Mouse (Mus musculus): Measurements from ENCODE around the gene Fbxl2. TPM values are rescaled to one million over a fixed set of nuclear protein-coding genes. Genes with fewer than 3 reads are reported as not detected.

The Fbxl2 gene
- total RNA-seq, 1 experiment = 4.4 TPM

- no peaks in the 10 kb centered on the region for H3K36me3 ChIP-seq (ENCODE audit: control insufficient read depth, insufficient read depth, low read length, poor library complexity, severe bottlenecking)
- DNase-seq (ENCODE audit: low read depth, low spot score) = no peak
- H3K9me3 ChIP-seq (ENCODE audit: control insufficient read depth, insufficient read depth, low read depth, low read length) = no peaks in the 10 kb centered on the region
- peak overlapping the region; percentile 93 for H3K9ac ChIP-seq (ENCODE audit: insufficient read depth, low read depth, low read length, poor library complexity, severe bottlenecking)
- peak overlapping the region; percentile 95 to 96 for H3K4me3 ChIP-seq (ENCODE audit: insufficient read depth in 1 of 2, low read depth in 1 of 2, low read length in 2 of 2, poor library complexity in 1 of 2, severe bottlenecking in 1 of 2)
- in situ Hi-C loops (cut with MboI; ENCODE audit: low sequenced_read_pairs in 2 of 2, unreplicated experiment in 2 of 2) = no loop called here
- TF ChIP-seq ZNF384 (IDR thresholded peaks at IDR 0.05; ENCODE audit: low read depth, low read length) (no peak), MAFK (IDR thresholded peaks at IDR 0.05; ENCODE audit: insufficient read depth, low read depth, low read length) (no peak), ZC3H11A (IDR thresholded peaks at IDR 0.05; ENCODE audit: borderline replicate concordance, low read depth, low read length) (no peak), HCFC1 (IDR thresholded peaks at IDR 0.05; ENCODE audit: borderline replicate concordance, insufficient read depth, low read length) (no peak), CHD2 (IDR thresholded peaks at IDR 0.05; ENCODE audit: low read depth, low read length) (no peak)
- H3K27ac ChIP-seq (ENCODE audit: insufficient read depth, low read depth, low read length, poor library complexity, severe bottlenecking) = no peak overlapping the region; the same call in 1 of the 2 replicates
- H3K4me1 ChIP-seq (ENCODE audit: control insufficient read depth in 2 of 2, insufficient read depth in 2 of 2, low read length in 2 of 2, poor library complexity in 1 of 2) = peaks cover 2 to 4% of the 10 kb centered on the region in 2 experiments; a peak in 2 of 4 replicates
Measured at GRCm38 (mm10) chr9:113932501-113932900, 113.5 kb downstream of the Fbxl2 start.

- peak overlapping the region; percentile 95 to 96 for H3K4me3 ChIP-seq (ENCODE audit: insufficient read depth in 1 of 2, low read depth in 1 of 2, low read length in 2 of 2, poor library complexity in 1 of 2, severe bottlenecking in 1 of 2)
- TF ChIP-seq CHD2 (IDR thresholded peaks at IDR 0.05; ENCODE audit: low read depth, low read length) = no peak
- TF ChIP-seq HCFC1 (IDR thresholded peaks at IDR 0.05; ENCODE audit: borderline replicate concordance, insufficient read depth, low read length) = no peak
- no peak for TF ChIP-seq ZNF384 (IDR thresholded peaks at IDR 0.05; ENCODE audit: low read depth, low read length)
- no peak for TF ChIP-seq MAFK (IDR thresholded peaks at IDR 0.05; ENCODE audit: insufficient read depth, low read depth, low read length)
- TF ChIP-seq ZC3H11A (IDR thresholded peaks at IDR 0.05; ENCODE audit: borderline replicate concordance, low read depth, low read length) = no peak
- no peak for DNase-seq (ENCODE audit: low read depth, low spot score)
Measured at GRCm38 (mm10) chr9:113932100-113932470, 113.9 kb downstream of the Fbxl2 start.

GRCm38 (mm10) chr9:113931375-113932099, 114.5 kb downstream of the Fbxl2 start:
- peak overlapping the region; percentile 62 for H3K27ac ChIP-seq (ENCODE audit: insufficient read depth, low read depth, low read length, poor library complexity, severe bottlenecking)
- H3K9ac ChIP-seq (ENCODE audit: insufficient read depth, low read depth, low read length, poor library complexity, severe bottlenecking) = peak overlapping the region; percentile 93
- peak overlapping the region; percentile 95 to 96 for H3K4me3 ChIP-seq (ENCODE audit: insufficient read depth in 1 of 2, low read depth in 1 of 2, low read length in 2 of 2, poor library complexity in 1 of 2, severe bottlenecking in 1 of 2)
- H3K36me3 ChIP-seq (ENCODE audit: control insufficient read depth, insufficient read depth, low read length, poor library complexity, severe bottlenecking) = no peaks in the 10 kb centered on the region
- peaks cover 2 to 3% of the 10 kb centered on the region in 2 experiments; a peak in 2 of 4 replicates for H3K4me1 ChIP-seq (ENCODE audit: control insufficient read depth in 2 of 2, insufficient read depth in 2 of 2, low read length in 2 of 2, poor library complexity in 1 of 2)
- in situ Hi-C loops (cut with MboI; ENCODE audit: low sequenced_read_pairs in 2 of 2, unreplicated experiment in 2 of 2) = no loop called here
- DNase-seq (ENCODE audit: low read depth, low spot score) = no peak
- TF ChIP-seq CHD2 (IDR thresholded peaks at IDR 0.05; ENCODE audit: low read depth, low read length) = no peak
- TF ChIP-seq MAFK (IDR thresholded peaks at IDR 0.05; ENCODE audit: insufficient read depth, low read depth, low read length) = no peak
- H3K9me3 ChIP-seq (ENCODE audit: control insufficient read depth, insufficient read depth, low read depth, low read length) = no peaks in the 10 kb centered on the region

More at GRCm38 (mm10) chr9:113932100-113932470, 113.9 kb downstream of the Fbxl2 start:
- H3K9me3 ChIP-seq (ENCODE audit: control insufficient read depth, insufficient read depth, low read depth, low read length) = no peaks in the 10 kb centered on the region
- in situ Hi-C loops (cut with MboI; ENCODE audit: low sequenced_read_pairs in 2 of 2, unreplicated experiment in 2 of 2) = no loop called here
- H3K4me1 ChIP-seq (ENCODE audit: control insufficient read depth in 2 of 2, insufficient read depth in 2 of 2, low read length in 2 of 2, poor library complexity in 1 of 2) = peaks cover 2 to 4% of the 10 kb centered on the region in 2 experiments; a peak in 2 of 4 replicates
- no peaks in the 10 kb centered on the region for H3K36me3 ChIP-seq (ENCODE audit: control insufficient read depth, insufficient read depth, low read length, poor library complexity, severe bottlenecking)
- H3K27ac ChIP-seq (ENCODE audit: insufficient read depth, low read depth, low read length, poor library complexity, severe bottlenecking) = no peak overlapping the region; the same call in 1 of the 2 replicates
- peak overlapping the region; percentile 93 for H3K9ac ChIP-seq (ENCODE audit: insufficient read depth, low read depth, low read length, poor library complexity, severe bottlenecking)

- Histone ChIP-seq H3K36me3 (ENCODE audit: control insufficient read depth, insufficient read depth, low read length, poor library complexity, severe bottlenecking) (no peaks in the 10 kb centered on the region), H3K4me3 (ENCODE audit: insufficient read depth in 1 of 2, low read depth in 1 of 2, low read length in 2 of 2, poor library complexity in 1 of 2, severe bottlenecking in 1 of 2) (peak within 1 kb of the TSS; percentile 95 to 96), H3K4me1 (ENCODE audit: control insufficient read depth in 2 of 2, insufficient read depth in 2 of 2, low read length in 2 of 2, poor library complexity in 1 of 2) (peaks cover 2 to 3% of the 10 kb centered on the region in 2 experiments; a peak in 2 of 4 replicates), H3K9me3 (ENCODE audit: control insufficient read depth, insufficient read depth, low read depth, low read length) (no peaks in the 10 kb centered on the region), H3K27ac (ENCODE audit: insufficient read depth, low read depth, low read length, poor library complexity, severe bottlenecking) (peak within 1 kb of the TSS; percentile 64), H3K9ac (ENCODE audit: insufficient read depth, low read depth, low read length, poor library complexity, severe bottlenecking) (peak within 1 kb of the TSS; percentile 93)
- DNase-seq (ENCODE audit: low read depth, low spot score) = peak; percentile 89
- TF ChIP-seq CHD2 (IDR thresholded peaks at IDR 0.05; ENCODE audit: low read depth, low read length) (peak; percentile 59; the same call in 1 of the 2 replicates), MAFK (IDR thresholded peaks at IDR 0.05; ENCODE audit: insufficient read depth, low read depth, low read length) (no peak), ZC3H11A (IDR thresholded peaks at IDR 0.05; ENCODE audit: borderline replicate concordance, low read depth, low read length) (no peak), HCFC1 (IDR thresholded peaks at IDR 0.05; ENCODE audit: borderline replicate concordance, insufficient read depth, low read length) (no peak)
- in situ Hi-C loops (cut with MboI; ENCODE audit: low sequenced_read_pairs in 2 of 2, unreplicated experiment in 2 of 2) = no loop called here
Measured at GRCm38 (mm10) chr9:113930534-113931374, 115.2 kb downstream of the Fbxl2 start, which contains the start of gene Ubp1. Gene Ubp1, plus strand, starts transcription at chr9:113930934.

Measured in ES-E14 (cell line).